Mouse (Mus musculus) embryonic facial prominence, embryonic 13.5 days (tissue): ENCODE data around the gene Foxd3. TPM values are rescaled to one million over a fixed set of nuclear protein-coding genes. Genes with fewer than 3 reads are reported as not detected.

Source experiments
- ATAC-seq: fragments of 200-750 bp; cut with Nextera tagmentation; 2 replicates; pipeline ENCODE4 v1.8.0; 2017; ENCODE audit warnings: low read depth; ENCODE audit not compliant: insufficient number of reproducible peaks, insufficient read depth, low FRiP score, low TSS enrichment
- H3K27ac ChIP-seq: fragments of 300-500 bp; sonication (generic); 2 replicates; pipeline ENCODE4 v1.5.1; 2015; ENCODE audit warnings: moderate library complexity, mild to moderate bottlenecking, inconsistent platforms
- H3K27me3 ChIP-seq: fragments of 300-500 bp; sonication (generic); 2 replicates; pipeline ENCODE4 v1.6.1; 2015; ENCODE audit warnings: mild to moderate bottlenecking, inconsistent platforms
- H3K36me3 ChIP-seq: fragments of 300-500 bp; sonication (generic); 2 replicates; pipeline ENCODE4 v1.6.1; 2015; ENCODE audit warnings: mild to moderate bottlenecking, inconsistent platforms
- H3K4me1 ChIP-seq: fragments of 300-500 bp; sonication (generic); 2 replicates; pipeline ENCODE4 v1.6.1; 2015; ENCODE audit warnings: inconsistent platforms
- H3K4me2 ChIP-seq: fragments of 300-500 bp; sonication (generic); 2 replicates; pipeline ENCODE4 v1.6.1; 2015; ENCODE audit warnings: moderate library complexity, mild to moderate bottlenecking, inconsistent platforms
- H3K4me3 ChIP-seq: fragments of 300-500 bp; sonication (generic); 2 replicates; pipeline ENCODE4 v1.5.1; 2015; ENCODE audit warnings: mild to moderate bottlenecking, inconsistent platforms
- H3K9ac ChIP-seq: fragments of 300-500 bp; sonication (generic); 2 replicates; pipeline ENCODE4 v1.6.1; 2015; ENCODE audit warnings: mild to moderate bottlenecking, inconsistent platforms
- H3K9me3 ChIP-seq: fragments of 300-500 bp; sonication (generic); 2 replicates; pipeline ENCODE4 v1.6.1; 2016; ENCODE audit warnings: inconsistent platforms
- WGBS: fragments of 180-500 bp; shearing (Covaris S2); methylation state at CpG from one replicate; pipeline ENCODE4 v1.1.7; 2015; ENCODE audit warnings: mixed read lengths; 5-methylcytosine and 5-hydroxymethylcytosine counted together
- polyA plus RNA-seq: library from polyadenylated mRNA; unstranded; fragments of >200 nt; fragmentation: Nextera tagmentation; extraction: Ambion mirVana; gene quantifications from 2 replicates; pipeline ENCODE4 v1.2.1, GENCODE M21; 2015

Gene Foxd3
- polyA plus RNA-seq, 1 experiment from 2014 or later = 0.90 TPM

DNA sequence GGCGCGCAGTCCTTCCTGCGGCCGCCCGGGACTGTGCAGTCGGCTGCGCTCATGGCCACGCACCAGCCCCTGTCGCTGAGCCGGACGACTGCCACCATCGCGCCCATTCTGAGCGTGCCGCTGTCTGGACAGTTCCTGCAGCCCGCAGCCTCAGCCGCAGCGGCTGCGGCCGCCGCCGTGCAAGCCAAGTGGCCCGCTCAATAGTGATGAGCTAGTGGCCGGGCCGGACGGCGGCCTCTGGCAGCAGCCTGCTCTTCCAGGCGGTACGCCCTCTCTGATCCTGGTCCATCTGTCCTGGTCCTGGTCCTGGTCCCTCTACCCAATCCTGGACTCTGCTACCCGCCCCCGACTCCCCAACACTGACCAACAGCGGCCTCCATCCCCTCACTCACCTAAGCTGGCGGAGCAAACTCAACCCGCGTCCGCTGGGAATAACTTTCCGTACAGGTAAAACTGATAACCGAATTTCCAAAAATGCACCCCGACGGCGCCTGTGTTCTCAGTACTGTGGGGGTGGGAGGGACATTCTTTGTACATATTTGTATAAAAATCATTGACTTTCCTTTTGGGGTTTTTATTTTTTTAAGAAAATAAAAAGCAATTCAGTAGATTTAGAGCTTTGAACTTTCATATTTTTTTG lies 1.9 kb downstream of the Foxd3 start:
- no peaks in the 10 kb centered on the region for H3K9me3 ChIP-seq
- H3K36me3 ChIP-seq = no peaks in the 10 kb centered on the region
- peak overlapping the region; percentile 37 for H3K4me3 ChIP-seq
- no peak overlapping the region for H3K27ac ChIP-seq
- WGBS = 1% methylated on average over 31 of the region's 41 CpGs
- H3K4me2 ChIP-seq = peak overlapping the region; percentile 53
- H3K4me1 ChIP-seq = peaks cover 36% of the 10 kb centered on the region
- peaks cover 97% of the 10 kb centered on the region for H3K27me3 ChIP-seq
- H3K9ac ChIP-seq = no peak overlapping the region
- peak; percentile 24; the same call in 1 of the 2 replicates for ATAC-seq

DNA sequence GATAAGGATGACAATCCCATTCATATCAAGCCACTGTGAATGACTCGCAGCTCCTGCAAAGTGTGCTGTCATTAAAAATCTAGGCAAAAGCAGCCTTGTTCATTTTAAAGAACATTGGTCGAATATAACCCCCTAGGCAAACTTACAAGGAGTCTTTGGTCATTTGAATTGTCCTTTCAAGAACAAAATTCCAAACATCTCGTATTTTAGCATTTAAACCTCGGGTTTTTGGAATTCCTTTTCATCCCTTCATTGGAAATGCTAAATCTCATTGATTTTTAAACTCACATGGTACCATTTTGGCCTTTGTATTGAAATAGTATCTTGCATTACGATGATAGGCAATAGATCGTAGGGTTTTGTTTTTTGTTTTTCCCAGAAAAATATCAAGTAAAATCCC lies 2.8 kb downstream of the Foxd3 start:
- 11% methylated on average over 6 of the region's 6 CpGs for WGBS
- Histone ChIP-seq H3K4me1 (peaks cover 35% of the 10 kb centered on the region), H3K9me3 (no peaks in the 10 kb centered on the region), H3K36me3 (no peaks in the 10 kb centered on the region), H3K4me3 (no peak overlapping the region), H3K9ac (no peak overlapping the region), H3K27me3 (peaks cover 97% of the 10 kb centered on the region), H3K4me2 (no peak overlapping the region), H3K27ac (no peak overlapping the region)
- ATAC-seq = no peak

DNA sequence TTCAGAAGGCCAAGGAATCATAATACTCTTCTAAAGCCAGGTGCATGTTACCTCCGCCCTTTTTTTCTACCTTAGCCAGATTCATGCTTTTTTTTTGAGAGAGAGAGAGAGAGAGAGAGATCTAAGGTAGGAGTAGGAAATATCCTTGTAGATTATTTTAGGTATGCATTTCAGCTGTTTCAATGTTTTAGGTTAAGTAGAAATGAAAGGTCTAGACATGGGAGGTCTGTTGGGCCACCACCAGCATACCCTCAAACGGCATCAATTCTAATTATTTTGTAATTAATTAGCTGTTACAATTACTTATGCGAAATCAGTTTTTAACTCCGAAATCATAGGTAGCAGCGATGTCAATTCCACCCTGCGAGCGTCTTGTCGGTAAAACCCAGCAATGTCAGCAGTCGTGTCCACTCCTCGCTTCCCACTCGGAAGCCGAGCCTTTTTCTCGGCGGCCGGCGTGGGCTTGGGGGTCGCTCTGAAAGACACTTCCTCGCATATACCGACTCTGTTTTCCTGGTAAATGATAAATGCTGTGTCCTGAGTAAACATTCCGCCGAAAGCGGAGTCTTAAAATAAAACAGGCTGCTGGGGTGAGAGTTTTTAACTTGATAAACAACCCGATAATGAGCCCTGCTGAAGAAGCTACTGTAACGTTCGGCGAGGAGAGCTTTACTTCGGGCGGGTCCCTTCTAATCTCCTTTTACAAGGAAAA lies 3.4 kb downstream of the Foxd3 start:
- no peak overlapping the region for H3K9ac ChIP-seq
- ATAC-seq = no peak
- no peak overlapping the region for H3K4me3 ChIP-seq
- H3K27me3 ChIP-seq = peaks cover 96% of the 10 kb centered on the region
- peaks cover 34% of the 10 kb centered on the region for H3K4me1 ChIP-seq
- under 1% methylated on average over 28 of the region's 28 CpGs for WGBS
- H3K4me2 ChIP-seq = no peak overlapping the region
- H3K9me3 ChIP-seq = no peaks in the 10 kb centered on the region
- no peak overlapping the region for H3K27ac ChIP-seq
- H3K36me3 ChIP-seq = no peaks in the 10 kb centered on the region

DNA sequence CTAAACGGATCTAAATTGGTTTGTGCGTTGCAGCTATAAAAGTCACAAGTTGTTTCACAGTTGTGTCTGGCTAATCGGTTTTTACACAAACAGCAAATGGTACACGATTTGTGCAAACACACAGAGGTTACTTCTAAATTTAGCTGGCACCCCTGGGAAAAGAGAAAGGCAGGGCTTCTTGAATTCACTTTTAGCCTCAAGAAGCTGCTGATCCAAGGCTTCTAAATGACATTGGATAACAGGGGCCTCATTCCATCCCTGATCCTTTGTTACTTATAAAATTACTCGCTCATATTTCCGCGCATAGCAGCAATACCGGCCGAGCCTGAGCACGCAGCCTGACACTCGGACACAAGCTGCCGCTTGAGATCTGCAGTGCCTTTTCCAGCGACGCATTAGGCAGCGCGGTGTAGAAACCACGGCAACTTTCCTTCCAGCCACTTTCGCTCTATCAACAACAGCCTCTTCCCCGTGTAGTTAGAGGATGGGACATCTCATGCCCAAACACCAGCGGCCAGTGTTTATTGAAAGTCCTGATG lies 4.0 kb downstream of the Foxd3 start:
- Histone ChIP-seq H3K9ac (no peak overlapping the region), H3K9me3 (no peaks in the 10 kb centered on the region), H3K36me3 (no peaks in the 10 kb centered on the region), H3K4me2 (peak overlapping the region; percentile 20; the same call in 1 of the 2 replicates), H3K27ac (no peak overlapping the region), H3K4me3 (no peak overlapping the region), H3K4me1 (peaks cover 34% of the 10 kb centered on the region), H3K27me3 (peaks cover 96% of the 10 kb centered on the region)
- WGBS = under 1% methylated on average over 20 of the region's 20 CpGs
- ATAC-seq = no peak

DNA sequence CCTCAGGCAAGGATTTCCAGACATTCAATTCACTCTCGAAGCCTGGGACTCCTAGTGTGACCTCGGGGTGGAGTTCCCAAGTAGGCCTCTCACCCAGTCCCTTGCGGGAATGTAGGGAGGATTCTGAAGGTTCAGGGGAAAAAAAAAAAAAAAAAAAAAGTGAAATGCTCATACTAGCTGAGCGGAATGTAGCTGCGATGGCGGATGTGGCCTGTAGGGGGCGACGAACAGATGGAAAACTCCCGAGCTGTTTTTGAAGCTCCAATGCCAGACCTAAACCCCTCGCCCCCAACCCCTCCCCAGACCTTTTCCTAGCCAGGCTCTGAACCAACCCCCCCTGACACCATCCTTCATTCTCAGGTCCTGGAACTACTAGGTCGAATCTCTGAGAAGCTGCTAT lies 4.9 kb downstream of the Foxd3 start:
- Histone ChIP-seq H3K9me3 (no peaks in the 10 kb centered on the region), H3K27me3 (peaks cover 96% of the 10 kb centered on the region), H3K27ac (no peak overlapping the region), H3K4me3 (no peak overlapping the region), H3K36me3 (no peaks in the 10 kb centered on the region), H3K4me2 (peak overlapping the region; percentile 30; the same call in 1 of the 2 replicates), H3K9ac (no peak overlapping the region), H3K4me1 (peaks cover 30% of the 10 kb centered on the region)
- WGBS = 0% methylated on average over 11 of the region's 11 CpGs
- ATAC-seq = 0 out of 2 replicates have a peak, but pooled peaks have one; percentile 22

DNA sequence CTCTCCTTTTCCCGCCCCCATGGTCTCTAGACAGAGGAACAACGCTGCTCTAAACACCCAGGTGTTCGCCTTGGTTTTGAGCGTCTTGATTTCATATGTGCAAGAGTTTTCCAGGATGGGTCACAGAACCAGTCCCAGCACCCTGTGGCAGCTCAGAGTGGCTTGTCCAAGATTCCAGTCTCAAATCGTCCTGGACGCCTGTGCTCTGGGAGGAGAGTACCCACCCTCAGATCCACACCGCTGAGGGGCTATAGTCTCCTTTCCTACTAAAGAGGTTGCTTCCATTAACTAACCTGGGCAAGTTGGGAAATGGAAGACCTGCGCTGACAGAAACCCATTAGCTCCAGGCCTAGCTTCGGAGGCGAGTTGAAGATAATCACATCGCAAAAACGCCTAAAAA lies 5.9 kb downstream of the Foxd3 start:
- no peak for ATAC-seq
- Histone ChIP-seq H3K9ac (no peak overlapping the region), H3K27me3 (peaks cover 91% of the 10 kb centered on the region), H3K4me2 (no peak overlapping the region), H3K4me3 (no peak overlapping the region), H3K4me1 (peaks cover 21% of the 10 kb centered on the region), H3K36me3 (no peaks in the 10 kb centered on the region), H3K27ac (no peak overlapping the region), H3K9me3 (no peaks in the 10 kb centered on the region)
- WGBS = 4% methylated on average over 12 of the region's 12 CpGs

DNA sequence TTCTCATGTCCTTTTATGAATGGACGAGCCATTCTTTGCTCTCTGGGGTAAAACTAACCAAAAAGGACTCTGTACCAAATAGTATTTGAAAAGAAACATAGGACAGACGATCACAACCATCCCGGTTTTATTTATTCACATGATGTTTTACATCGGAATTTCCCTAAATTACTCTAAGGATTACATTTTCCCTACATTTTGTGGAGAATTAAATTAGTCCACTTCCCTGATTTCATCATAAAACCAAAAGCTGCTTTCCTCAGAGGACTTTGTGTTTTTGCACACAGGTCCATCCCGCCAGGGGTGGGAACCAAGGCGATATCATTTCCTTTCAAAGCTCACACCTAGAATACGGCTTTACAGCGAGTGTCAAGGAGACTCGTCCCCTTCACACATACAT lies 6.3 kb downstream of the Foxd3 start:
- no peak overlapping the region for H3K9ac ChIP-seq
- no peak for ATAC-seq
- peaks cover 87% of the 10 kb centered on the region for H3K27me3 ChIP-seq
- peaks cover 17% of the 10 kb centered on the region for H3K4me1 ChIP-seq
- H3K4me2 ChIP-seq = no peak overlapping the region
- H3K27ac ChIP-seq = no peak overlapping the region
- H3K4me3 ChIP-seq = no peak overlapping the region
- no peaks in the 10 kb centered on the region for H3K36me3 ChIP-seq
- WGBS = 11% methylated on average over 9 of the region's 9 CpGs
- no peaks in the 10 kb centered on the region for H3K9me3 ChIP-seq

DNA sequence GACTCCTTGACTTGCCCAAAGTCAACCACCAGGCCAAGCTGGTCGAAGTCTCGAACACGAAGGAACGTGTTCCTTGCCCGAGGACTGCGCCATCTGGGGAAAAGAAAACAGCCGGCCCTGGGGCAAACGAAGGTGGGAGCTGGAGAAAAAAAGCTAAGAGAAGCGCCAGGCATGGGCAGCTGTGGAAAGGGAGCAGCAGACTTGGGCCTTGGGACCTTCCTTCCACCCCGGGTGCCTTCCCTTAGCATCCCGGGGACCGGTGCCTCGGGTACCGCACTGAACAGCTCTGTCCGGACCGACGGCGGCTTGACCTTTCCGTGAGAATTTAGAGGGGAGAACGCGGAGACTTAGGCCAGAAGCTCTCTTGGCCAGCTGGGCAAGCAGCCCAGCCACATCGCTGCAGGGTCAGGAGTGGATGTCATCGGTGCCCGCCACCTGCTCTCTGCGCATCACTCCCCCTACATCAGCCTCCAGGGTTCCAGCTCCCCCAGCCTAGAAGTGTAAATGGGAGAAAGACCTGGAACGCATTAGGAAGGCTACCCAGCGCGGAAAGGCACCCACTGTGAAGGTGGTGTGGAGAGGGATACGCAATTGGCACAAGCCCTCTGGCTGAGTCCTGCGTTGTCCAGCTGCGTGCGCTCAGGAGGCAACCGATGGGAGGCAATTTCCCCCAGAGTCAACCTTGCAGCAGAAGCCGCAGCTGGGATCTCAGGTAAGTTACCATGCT lies 6.9 kb downstream of the Foxd3 start:
- H3K36me3 ChIP-seq = no peaks in the 10 kb centered on the region
- H3K4me3 ChIP-seq = no peak overlapping the region
- no peak for ATAC-seq
- no peak overlapping the region for H3K9ac ChIP-seq
- 3% methylated on average over 34 of the region's 34 CpGs for WGBS
- no peak overlapping the region for H3K27ac ChIP-seq
- peaks cover 11% of the 10 kb centered on the region; the same call in 1 of the 2 replicates for H3K4me1 ChIP-seq
- H3K9me3 ChIP-seq = no peaks in the 10 kb centered on the region
- H3K4me2 ChIP-seq = no peak overlapping the region
- H3K27me3 ChIP-seq = peaks cover 85% of the 10 kb centered on the region

DNA sequence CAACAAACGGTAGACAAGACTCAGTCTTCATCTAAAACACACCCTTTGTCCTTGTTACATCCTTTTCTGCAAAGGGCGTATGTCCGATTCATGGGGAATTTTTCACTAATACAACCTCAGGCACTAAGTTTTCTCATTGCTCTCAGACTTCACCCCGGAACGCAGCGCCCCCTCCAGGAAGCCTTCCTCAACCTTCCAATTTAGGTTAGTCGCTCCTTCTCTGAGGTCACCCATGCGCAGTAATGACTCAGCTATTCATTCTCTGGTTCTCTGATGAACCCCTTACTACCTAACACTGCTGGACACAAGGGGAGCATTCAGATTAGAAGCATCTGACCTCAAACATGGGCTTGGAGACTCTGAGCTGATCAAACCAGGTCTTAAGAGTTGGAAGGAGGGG lies 7.6 kb downstream of the Foxd3 start:
- Histone ChIP-seq H3K4me2 (no peak overlapping the region), H3K4me1 (peaks cover 11% of the 10 kb centered on the region; the same call in 1 of the 2 replicates), H3K36me3 (no peaks in the 10 kb centered on the region), H3K27me3 (peaks cover 80% of the 10 kb centered on the region), H3K27ac (no peak overlapping the region), H3K9me3 (no peaks in the 10 kb centered on the region), H3K4me3 (no peak overlapping the region), H3K9ac (no peak overlapping the region)
- WGBS = 12% methylated on average over 8 of the region's 8 CpGs
- no peak for ATAC-seq

DNA sequence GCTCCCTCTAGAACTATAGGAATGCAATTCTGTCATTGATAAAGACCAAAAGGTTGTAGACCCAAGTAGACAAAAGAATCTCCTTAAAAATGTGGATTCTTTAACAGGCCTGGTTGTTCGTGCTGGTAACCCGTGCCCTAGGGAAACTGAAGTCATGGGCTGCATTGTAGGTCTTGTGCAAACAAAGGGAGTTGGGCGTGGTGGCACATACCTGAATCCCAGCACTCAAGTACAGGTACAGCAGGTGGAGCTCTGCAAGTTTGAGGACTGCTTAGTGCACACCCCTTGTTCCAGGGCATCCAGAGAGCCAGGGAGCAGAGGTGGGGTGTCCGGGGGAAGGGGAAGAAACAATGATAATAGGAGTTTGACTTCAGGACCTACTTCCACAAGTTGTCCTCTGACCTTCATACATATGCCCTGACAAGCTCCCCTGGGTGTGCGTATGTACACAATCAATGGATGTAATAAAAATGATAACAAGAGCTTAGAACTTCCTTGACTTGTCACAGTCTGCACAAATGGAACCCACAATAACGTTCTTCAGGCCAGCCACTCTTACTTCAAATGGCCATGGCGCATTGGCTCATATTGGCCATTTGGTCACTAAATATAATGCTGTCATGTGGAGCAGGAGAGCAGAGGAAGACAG lies 14.2 kb downstream of the Foxd3 start:
- Histone ChIP-seq H3K36me3 (no peaks in the 10 kb centered on the region), H3K4me1 (no peaks in the 10 kb centered on the region), H3K9ac (no peak overlapping the region), H3K27me3 (peaks cover 15% of the 10 kb centered on the region), H3K4me2 (no peak overlapping the region), H3K9me3 (no peaks in the 10 kb centered on the region), H3K27ac (no peak overlapping the region), H3K4me3 (no peak overlapping the region)
- WGBS = 86% methylated on average over 7 of the region's 7 CpGs
- no peak for ATAC-seq

DNA sequence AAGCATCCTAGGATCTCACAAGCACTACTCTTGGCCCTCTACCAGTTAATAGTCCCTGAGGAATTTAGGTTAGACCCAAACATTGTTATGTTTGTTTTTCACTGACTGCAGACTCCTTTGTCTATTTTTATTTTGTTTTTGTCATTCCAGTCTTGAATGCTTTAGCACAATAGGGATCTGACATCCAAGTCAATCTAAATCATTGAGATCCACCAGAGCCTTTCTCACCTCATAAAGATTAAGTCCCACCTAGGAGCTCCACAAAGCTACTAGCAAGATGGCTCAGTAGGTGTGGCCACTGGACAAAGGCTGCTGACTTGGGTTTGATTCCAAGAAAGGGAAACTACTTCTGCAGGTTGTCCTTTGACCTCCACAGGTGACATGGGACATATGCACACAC lies 19.1 kb downstream of the Foxd3 start:
- H3K4me3 ChIP-seq = no peak overlapping the region
- H3K4me1 ChIP-seq = no peaks in the 10 kb centered on the region
- H3K9ac ChIP-seq = no peak overlapping the region
- H3K4me2 ChIP-seq = no peak overlapping the region
- no peaks in the 10 kb centered on the region for H3K9me3 ChIP-seq
- no peaks in the 10 kb centered on the region for H3K27me3 ChIP-seq
- H3K36me3 ChIP-seq = no peaks in the 10 kb centered on the region
- H3K27ac ChIP-seq = no peak overlapping the region
- no peak for ATAC-seq
